Mouse (Mus musculus) embryonic facial prominence, embryonic 10.5 days (tissue): Measurements from ENCODE around the gene Xpr1. TPM values are rescaled to one million over a fixed set of nuclear protein-coding genes. Genes with fewer than 3 reads are reported as not detected.

Experiments
- DNase-seq: peaks from one replicate; pipeline ENCODE4 v3.0.0-alpha.2; 2017; ENCODE audit warnings: low spot score
- H3K27ac ChIP-seq: fragments of 300-500 bp; sonication (generic); replicated peaks from 2 replicates; pipeline ENCODE4 v1.5.1; 2016; ENCODE audit warnings: mild to moderate bottlenecking
- H3K27me3 ChIP-seq: fragments of 300-500 bp; sonication (generic); replicated peaks from 2 replicates; pipeline ENCODE4 v1.6.1; 2016; ENCODE audit warnings: low read depth, mild to moderate bottlenecking; ENCODE audit not compliant: poor library complexity, severe bottlenecking
- H3K36me3 ChIP-seq: fragments of 300-500 bp; sonication (generic); replicated peaks from 2 replicates; pipeline ENCODE4 v1.6.1; 2016; ENCODE audit warnings: mild to moderate bottlenecking, moderate library complexity
- H3K4me1 ChIP-seq: fragments of 300-500 bp; sonication (generic); 2 replicates; pipeline ENCODE4 v1.6.1; 2016
- H3K4me3 ChIP-seq: fragments of 300-500 bp; sonication (generic); 2 replicates; pipeline ENCODE4 v1.5.1; 2016; ENCODE audit warnings: mild to moderate bottlenecking, moderate library complexity
- H3K9me3 ChIP-seq: fragments of 300-500 bp; sonication (generic); 2 replicates; pipeline ENCODE4 v1.6.1; 2016; ENCODE audit warnings: mild to moderate bottlenecking
- WGBS: fragments of 180-500 bp; shearing (Covaris S2); methylation state at CpG from one replicate; pipeline ENCODE4 v1.1.7; 2016; 5-methylcytosine and 5-hydroxymethylcytosine counted together
- polyA plus RNA-seq: library from polyadenylated mRNA; unstranded; fragments of >200 nt; fragmentation: Nextera tagmentation; extraction: Ambion mirVana; gene quantifications from 2 replicates; pipeline ENCODE4 v1.2.1, GENCODE M21; 2016

Gene Xpr1
- polyA plus RNA-seq, 1 experiment from 2014 or later: 8.2 TPM

- Histone ChIP-seq H3K27me3 (no peaks in the 10 kb centered on the region), H3K4me3 (no peak overlapping the region), H3K4me1 (peaks cover 13% of the 10 kb centered on the region), H3K36me3 (0 out of 2 replicates have a peak, but pooled peaks cover 2% of the 10 kb centered on the region), H3K9me3 (no peaks in the 10 kb centered on the region), H3K27ac (no peak overlapping the region)
- 93% methylated on average over 2 of the region's 2 CpGs for WGBS
- DNase-seq: no peak
Observed at GRCm38 (mm10) chr1:155303402-155303801, 113.8 kb downstream of the Xpr1 start.

DNA sequence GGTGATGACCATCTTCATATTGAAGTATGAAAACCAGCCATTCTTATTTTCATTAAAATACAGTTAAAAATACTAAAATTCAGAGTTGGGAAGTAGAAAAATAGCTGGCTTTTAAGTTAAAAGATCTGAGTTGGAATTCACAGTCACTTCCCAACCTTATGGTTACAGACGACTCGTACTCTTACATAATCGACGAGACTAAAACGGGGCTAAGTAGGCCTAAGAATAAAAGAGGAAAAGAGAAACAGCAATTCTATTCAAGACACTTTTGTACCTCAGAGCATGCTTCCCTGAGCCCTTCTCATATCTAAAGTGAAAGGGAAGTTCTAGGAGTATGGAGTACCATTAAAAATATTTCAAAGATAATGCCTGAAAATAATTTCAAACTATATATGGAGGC is 119.6 kb downstream of the Xpr1 start:
- H3K4me3 ChIP-seq: no peak overlapping the region
- H3K36me3 ChIP-seq: no peaks in the 10 kb centered on the region
- no peaks in the 10 kb centered on the region for H3K9me3 ChIP-seq
- DNase-seq: no peak
- H3K27me3 ChIP-seq: no peaks in the 10 kb centered on the region
- no peaks in the 10 kb centered on the region for H3K4me1 ChIP-seq
- 95% methylated on average over 5 of the region's 5 CpGs for WGBS
- H3K27ac ChIP-seq: no peak overlapping the region

DNA sequence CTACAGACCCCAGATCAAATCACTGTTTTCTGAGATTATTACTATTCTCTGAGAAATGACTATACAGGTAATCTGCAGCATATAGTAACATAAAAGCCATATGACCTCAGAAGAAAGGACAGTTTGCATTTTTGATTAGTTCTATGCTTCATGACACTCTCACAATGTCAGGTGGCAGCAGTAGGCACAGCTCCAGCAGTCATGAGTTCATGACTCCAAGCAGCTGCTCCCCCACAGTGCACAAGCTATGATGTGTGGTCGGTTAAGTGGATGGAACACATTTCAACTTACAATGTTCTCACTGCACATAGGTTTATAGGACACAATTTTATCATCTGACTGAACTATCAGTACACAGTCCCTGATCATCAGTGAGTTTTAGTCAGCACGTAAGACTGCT is 120.0 kb downstream of the Xpr1 start:
- no peak overlapping the region for H3K27ac ChIP-seq
- H3K27me3 ChIP-seq: no peaks in the 10 kb centered on the region
- no peak overlapping the region for H3K4me3 ChIP-seq
- DNase-seq: no peak
- no peaks in the 10 kb centered on the region for H3K9me3 ChIP-seq
- no peaks in the 10 kb centered on the region for H3K36me3 ChIP-seq
- no peaks in the 10 kb centered on the region for H3K4me1 ChIP-seq
- WGBS: 88% methylated on average over 2 of the region's 2 CpGs

DNA sequence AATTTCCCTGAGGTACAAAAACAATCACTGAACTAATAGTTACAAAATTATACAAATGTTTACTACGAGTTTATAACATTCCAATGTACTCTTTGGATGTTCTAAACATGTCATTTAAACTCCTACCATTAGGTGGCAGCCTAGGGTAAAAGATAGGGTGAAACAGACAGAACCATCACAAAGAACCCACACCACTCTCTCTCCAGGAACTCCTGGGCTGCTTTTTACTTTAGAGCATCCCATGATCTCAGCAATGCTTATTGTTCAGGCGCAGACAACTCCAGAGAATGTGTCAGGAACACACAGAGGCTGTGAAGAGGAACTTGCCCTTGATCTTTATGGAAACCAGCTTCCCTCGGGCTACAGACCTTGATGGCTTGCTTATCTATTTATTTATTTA is 123.8 kb downstream of the Xpr1 start:
- H3K9me3 ChIP-seq: no peaks in the 10 kb centered on the region
- H3K4me3 ChIP-seq: no peak overlapping the region
- H3K4me1 ChIP-seq: no peaks in the 10 kb centered on the region
- H3K27me3 ChIP-seq: no peaks in the 10 kb centered on the region
- H3K27ac ChIP-seq: no peak overlapping the region
- peak; percentile 32 for DNase-seq
- peaks cover 12% of the 10 kb centered on the region; the same call in 1 of the 2 replicates for H3K36me3 ChIP-seq
- WGBS: 32% methylated on average over 3 of the region's 3 CpGs

GRCm38 (mm10) chr1:155289411-155289810 is 127.8 kb downstream of the Xpr1 start:
- Histone ChIP-seq H3K4me1 (no peaks in the 10 kb centered on the region), H3K9me3 (no peaks in the 10 kb centered on the region), H3K36me3 (peaks cover 30% of the 10 kb centered on the region), H3K27me3 (no peaks in the 10 kb centered on the region), H3K27ac (no peak overlapping the region), H3K4me3 (no peak overlapping the region)
- DNase-seq: no peak
- 94% methylated on average over 1 of the region's 1 CpGs for WGBS

DNA sequence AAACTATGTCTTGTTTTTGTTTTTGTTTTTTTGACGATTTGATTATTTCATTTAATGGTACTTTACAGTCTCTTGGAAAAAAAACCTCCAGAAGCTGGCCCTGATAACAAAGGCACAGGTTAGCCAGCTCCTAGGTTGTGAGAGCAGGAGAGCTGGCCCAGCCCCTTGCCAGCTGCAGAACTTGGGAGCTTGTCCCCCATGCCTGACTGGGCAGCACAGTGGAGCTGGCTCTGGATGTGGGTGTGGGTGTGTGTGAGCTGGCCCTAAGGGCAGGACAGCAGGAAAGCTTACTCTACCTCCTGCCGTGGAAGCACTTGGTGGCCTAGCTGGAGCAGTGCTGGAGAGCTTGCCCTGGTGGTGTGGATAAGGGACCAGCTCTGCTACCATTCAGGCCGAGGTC is 129.2 kb downstream of the Xpr1 start:
- no peaks in the 10 kb centered on the region for H3K9me3 ChIP-seq
- peaks cover 32% of the 10 kb centered on the region for H3K36me3 ChIP-seq
- H3K27ac ChIP-seq: no peak overlapping the region
- 80% methylated on average over 3 of the region's 3 CpGs for WGBS
- H3K4me1 ChIP-seq: no peaks in the 10 kb centered on the region
- H3K27me3 ChIP-seq: no peaks in the 10 kb centered on the region
- DNase-seq: no peak
- no peak overlapping the region for H3K4me3 ChIP-seq

- no peak for DNase-seq
- WGBS: 90% methylated on average over 7 of the region's 7 CpGs
- no peaks in the 10 kb centered on the region for H3K9me3 ChIP-seq
- no peak overlapping the region for H3K27ac ChIP-seq
- H3K27me3 ChIP-seq: no peaks in the 10 kb centered on the region
- H3K4me3 ChIP-seq: no peak overlapping the region
- peaks cover 24% of the 10 kb centered on the region for H3K36me3 ChIP-seq
- peaks cover 18% of the 10 kb centered on the region for H3K4me1 ChIP-seq
Observed at GRCm38 (mm10) chr1:155283808-155284207, 133.4 kb downstream of the Xpr1 start.

DNA sequence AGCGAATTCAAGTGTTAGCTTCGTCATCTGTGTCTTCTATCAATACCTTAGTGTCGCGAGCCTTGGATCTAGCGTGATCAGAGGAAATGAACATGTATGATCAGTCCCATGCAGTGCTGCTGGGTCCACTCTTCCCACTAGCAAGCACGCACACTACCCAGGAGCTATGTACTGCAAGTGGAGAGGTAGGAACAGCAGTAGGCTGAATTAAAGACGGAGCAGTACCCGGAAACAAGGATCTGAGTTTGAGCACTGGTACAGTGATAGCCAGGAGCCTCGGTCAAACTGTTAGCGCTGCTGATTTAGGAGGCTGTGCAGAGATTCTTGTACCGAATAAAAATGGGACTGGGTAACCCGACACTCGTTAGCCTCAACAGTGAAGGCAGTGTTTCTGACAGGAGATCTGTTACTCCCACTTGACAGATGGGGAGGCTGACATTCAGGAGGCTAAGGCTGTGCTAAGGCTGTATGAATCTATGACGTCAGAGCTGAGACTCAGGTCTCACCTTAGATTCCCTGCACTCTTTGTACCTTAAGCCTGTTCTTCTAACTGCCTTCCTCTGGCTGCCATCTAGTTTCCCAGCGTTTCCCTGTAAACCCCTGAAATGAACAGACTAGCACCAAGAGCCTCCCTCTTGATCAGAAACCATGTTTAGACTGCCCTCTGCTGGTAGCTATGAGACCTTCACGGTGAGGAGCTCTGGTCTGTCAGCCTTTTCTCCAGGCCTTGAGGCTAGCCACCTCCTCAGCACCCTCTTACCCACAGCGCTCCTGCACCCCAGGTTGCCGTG is 136.0 kb downstream of the Xpr1 start:
- peaks cover 18% of the 10 kb centered on the region for H3K4me1 ChIP-seq
- peaks cover 4% of the 10 kb centered on the region; the same call in 1 of the 2 replicates for H3K36me3 ChIP-seq
- H3K9me3 ChIP-seq: no peaks in the 10 kb centered on the region
- peak; percentile 75 for DNase-seq
- WGBS: 57% methylated on average over 18 of the region's 18 CpGs
- H3K27ac ChIP-seq: no peak overlapping the region
- no peak overlapping the region for H3K4me3 ChIP-seq
- no peaks in the 10 kb centered on the region for H3K27me3 ChIP-seq

DNA sequence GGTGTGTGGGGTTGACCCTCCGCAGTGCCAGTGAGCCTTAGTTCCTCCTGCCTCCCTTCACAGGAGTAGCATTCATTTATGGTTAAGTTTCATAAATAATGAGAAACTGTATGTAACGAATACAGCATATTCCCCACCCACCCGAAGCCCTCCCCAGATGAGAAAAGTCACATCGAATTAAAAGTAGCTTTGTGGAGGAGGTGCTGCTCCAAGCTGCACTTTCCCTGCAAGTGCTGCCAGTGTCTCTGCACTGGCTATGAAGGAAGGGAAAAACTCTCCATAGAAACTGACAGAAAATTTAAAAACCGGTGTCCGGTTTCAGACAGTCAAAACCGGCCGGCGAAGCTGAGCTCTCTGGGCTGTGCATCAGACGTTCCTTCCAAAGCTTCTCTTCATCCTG is 136.9 kb downstream of the Xpr1 start:
- Histone ChIP-seq H3K4me1 (peaks cover 18% of the 10 kb centered on the region), H3K4me3 (no peak overlapping the region), H3K9me3 (no peaks in the 10 kb centered on the region), H3K27ac (no peak overlapping the region), H3K36me3 (peaks cover 4% of the 10 kb centered on the region; the same call in 1 of the 2 replicates), H3K27me3 (no peaks in the 10 kb centered on the region)
- DNase-seq: no peak
- WGBS: 67% methylated on average over 10 of the region's 10 CpGs

- H3K4me1 ChIP-seq: peaks cover 17% of the 10 kb centered on the region
- 77% methylated on average over 13 of the region's 13 CpGs for WGBS
- DNase-seq: no peak
- H3K36me3 ChIP-seq: no peaks in the 10 kb centered on the region
- no peak overlapping the region for H3K27ac ChIP-seq
- no peaks in the 10 kb centered on the region for H3K9me3 ChIP-seq
- H3K27me3 ChIP-seq: no peaks in the 10 kb centered on the region
- no peak overlapping the region for H3K4me3 ChIP-seq
Observed at GRCm38 (mm10) chr1:155276381-155277033, 140.7 kb downstream of the Xpr1 start.

DNA sequence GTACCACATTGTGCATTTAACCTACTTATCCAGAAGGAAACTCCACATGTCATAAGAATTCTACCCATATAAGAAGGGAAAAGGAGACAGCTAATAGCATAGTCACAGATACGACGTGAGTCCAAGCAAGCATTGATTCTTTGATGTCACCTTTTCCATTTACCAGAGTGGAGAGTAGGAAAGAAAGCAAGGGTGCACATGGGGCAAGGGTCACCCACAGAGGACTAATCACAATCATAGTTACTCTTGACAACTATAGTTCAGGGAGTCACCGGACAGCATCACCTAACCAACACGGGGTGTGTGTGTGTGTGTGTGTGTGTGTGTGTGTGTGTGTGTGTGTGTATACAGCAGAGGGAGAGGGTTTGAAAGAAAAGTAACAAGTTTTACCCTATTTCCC is 141.4 kb downstream of the Xpr1 start:
- no peak for DNase-seq
- H3K9me3 ChIP-seq: no peaks in the 10 kb centered on the region
- WGBS: 86% methylated on average over 4 of the region's 4 CpGs

GRCm38 (mm10) chr1:155274976-155275375 is 142.2 kb downstream of the Xpr1 start:
- Histone ChIP-seq H3K4me3 (no peak overlapping the region), H3K36me3 (no peaks in the 10 kb centered on the region), H3K9me3 (no peaks in the 10 kb centered on the region), H3K27me3 (no peaks in the 10 kb centered on the region), H3K27ac (no peak overlapping the region), H3K4me1 (peaks cover 2% of the 10 kb centered on the region)
- WGBS: 86% methylated on average over 3 of the region's 3 CpGs
- no peak for DNase-seq

More for the DNA sequence above, 141.4 kb downstream of the Xpr1 start:
- Histone ChIP-seq H3K36me3 (no peaks in the 10 kb centered on the region), H3K4me3 (no peak overlapping the region), H3K4me1 (peaks cover 10% of the 10 kb centered on the region), H3K27ac (no peak overlapping the region), H3K27me3 (no peaks in the 10 kb centered on the region)

GRCm38 (mm10) chr1:155272953-155273352 is 144.3 kb downstream of the Xpr1 start:
- H3K4me3 ChIP-seq: no peak overlapping the region
- H3K27me3 ChIP-seq: no peaks in the 10 kb centered on the region
- H3K4me1 ChIP-seq: no peaks in the 10 kb centered on the region
- no peak overlapping the region; the same call in 1 of the 2 replicates for H3K27ac ChIP-seq
- H3K9me3 ChIP-seq: no peaks in the 10 kb centered on the region
- no peak for DNase-seq
- WGBS: 91% methylated on average over 4 of the region's 4 CpGs
- no peaks in the 10 kb centered on the region for H3K36me3 ChIP-seq
